11 mouse cellular contexts compared by ENCODE assay signal in the genomic region with DNA sequence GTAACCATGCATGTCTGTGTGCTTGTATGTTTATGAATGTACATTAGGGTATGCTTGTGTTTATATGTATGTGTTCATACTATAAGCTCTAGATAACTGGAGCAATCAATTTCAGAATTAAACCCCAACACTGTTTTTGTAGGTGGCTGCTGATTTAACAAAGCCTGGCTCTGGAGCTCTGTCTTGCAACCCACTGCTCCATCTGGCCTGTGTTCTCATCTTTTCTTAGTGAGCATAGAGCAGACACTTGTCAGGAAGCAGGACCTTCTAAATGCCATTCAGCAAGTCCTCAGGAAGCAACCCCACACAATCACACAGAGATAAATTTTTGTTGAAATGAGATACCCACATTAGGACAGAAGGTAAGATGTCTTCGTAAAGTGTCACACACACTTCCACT.
"Had no signal": no experiment of that assay in that cellular context is flagged by ENCODE, and none has a peak within 500 bp of the region (broad histone marks: within the 10 kb centered on the region; RNA-seq: fewer than 3 reads in every experiment).

No protein-coding gene starts in this region.

- ATAC-seq: liver, postnatal 0 days; lung, postnatal 0 days; midbrain, embryonic 13.5 days; midbrain, embryonic 15.5 days had no signal

- DNase-seq: liver, postnatal 0 days; lung, adult 2 months; lung, postnatal 14 days; lung, postnatal 36 days; right cerebral cortex, postnatal 25 days; thymus, adult 18-20 months; thymus, postnatal 14 days; thymus, postnatal 36 days had no signal
